Mouse (Mus musculus) heart, postnatal 0 days (tissue): ENCODE results near the gene Cd86. TPM values are rescaled to one million over a fixed set of nuclear protein-coding genes. Genes with fewer than 3 reads are reported as not detected.
A peak's percentile ranks its signal among the peaks of the same experiment; 100 is the strongest.

Source experiments
- ATAC-seq: fragments of 200-750 bp; cut with Nextera tagmentation; 2 replicates; pipeline ENCODE4 v1.8.0; 2017; ENCODE audit warnings: low read depth, moderate number of reproducible peaks, moderate library complexity; ENCODE audit not compliant: insufficient read depth
- DNase-seq: peaks from one replicate; pipeline ENCODE4 v3.0.0-alpha.2; 2016; ENCODE audit warnings: low spot score
- H3K27ac ChIP-seq: fragments of 300-500 bp; sonication (generic); 2 replicates; pipeline ENCODE4 v1.5.1; 2014; ENCODE audit warnings: low read depth, mild to moderate bottlenecking
- H3K27me3 ChIP-seq: fragments of 300-500 bp; sonication (generic); 2 replicates; pipeline ENCODE4 v1.6.1; 2014; ENCODE audit warnings: low read length, mixed read lengths; ENCODE audit not compliant: control insufficient read depth, insufficient read depth
- H3K36me3 ChIP-seq: fragments of 300-500 bp; sonication (generic); replicated peaks from 2 replicates; pipeline ENCODE4 v1.6.1; 2014; ENCODE audit warnings: low read length, mixed read lengths; ENCODE audit not compliant: control insufficient read depth, insufficient read depth
- H3K4me1 ChIP-seq: fragments of 300-500 bp; sonication (generic); 2 replicates; pipeline ENCODE4 v1.6.1; 2014; ENCODE audit warnings: antibody characterized with exemption; ENCODE audit not compliant: control insufficient read depth, insufficient read depth
- H3K4me2 ChIP-seq: fragments of 300-500 bp; sonication (generic); 2 replicates; pipeline ENCODE4 v1.6.1; 2014; ENCODE audit warnings: low read depth, mild to moderate bottlenecking, low read length, moderate library complexity
- H3K4me3 ChIP-seq: fragments of 300-500 bp; sonication (generic); 2 replicates; pipeline ENCODE4 v1.5.1; 2014; ENCODE audit warnings: low read depth, low read length
- H3K9ac ChIP-seq: fragments of 300-500 bp; sonication (generic); replicated peaks from 2 replicates; pipeline ENCODE4 v1.6.1; 2014; ENCODE audit warnings: low read depth, low read length, mixed read lengths
- H3K9me3 ChIP-seq: fragments of 300-500 bp; sonication (generic); replicated peaks from 2 replicates; pipeline ENCODE4 v1.6.1; 2016; ENCODE audit warnings: low read length; ENCODE audit not compliant: control insufficient read depth
- CTCF ChIP-seq: IDR thresholded peaks from 2 replicates; pipeline ENCODE4 v1.5.1; 2016; ENCODE audit warnings: antibody characterized with exemption, control low read depth, low read depth
- EP300 ChIP-seq: IDR thresholded peaks from 2 replicates; pipeline ENCODE4 v1.6.1; 2016; ENCODE audit warnings: antibody characterized with exemption, low read depth
- WGBS: fragments of 180-500 bp; shearing (Covaris S2); extraction: QIAGEN DNeasy Blood & Tissue Kit; methylation state at CpG from one replicate; pipeline ENCODE4 v1.1.7; 2014; 5-methylcytosine and 5-hydroxymethylcytosine counted together
- polyA plus RNA-seq: library from polyadenylated mRNA; unstranded; fragments of >200 nt; fragmentation: Nextera tagmentation; extraction: Ambion mirVana; gene quantifications from 2 replicates; pipeline ENCODE4 v1.2.1, GENCODE M21; 2015
- total RNA-seq: library from RNA; depleted of rRNA; stranded (reverse); fragments of >200 nt; gene quantifications from 2 replicates; pipeline ENCODE4 v1.2.3, GENCODE M21; 2014; ENCODE audit warnings: low replicate concordance; rRNA removed

The Cd86 gene
- 0.19 TPM in 2 replicates for total RNA-seq
- 0.70 and 0.77 TPM in 2 replicates for polyA plus RNA-seq

GRCm38 (mm10) chr16:36665782-36666181 is at the start of gene Cd86:
Cd86 (minus strand) TSS chr16:36666081.
- DNase-seq (no peak), ATAC-seq (no peak)
- Histone ChIP-seq H3K36me3 (no peaks in the 10 kb centered on the region), H3K27ac (no peak within 1 kb of the TSS), H3K27me3 (no peaks in the 10 kb centered on the region), H3K4me1 (no peaks in the 10 kb centered on the region), H3K4me2 (no peak within 1 kb of the TSS), H3K9me3 (no peaks in the 10 kb centered on the region), H3K4me3 (no peak within 1 kb of the TSS), H3K9ac (no peak within 1 kb of the TSS)
- WGBS = 74% methylated on average over 13 of the region's 13 CpGs
- TF ChIP-seq EP300 = no peak
- TF ChIP-seq CTCF = no peak

GRCm38 (mm10) chr16:36711760-36712159 is 45.9 kb upstream of the Cd86 start:
- H3K27ac ChIP-seq = no peak overlapping the region
- H3K27me3 ChIP-seq = no peaks in the 10 kb centered on the region
- H3K4me3 ChIP-seq = no peak overlapping the region
- H3K4me2 ChIP-seq = no peak overlapping the region
- DNase-seq (peak; percentile 5), ATAC-seq (no peak)
- no peaks in the 10 kb centered on the region for H3K9me3 ChIP-seq
- TF ChIP-seq EP300 (no peak), CTCF (no peak)
- no peaks in the 10 kb centered on the region for H3K36me3 ChIP-seq
- H3K9ac ChIP-seq = no peak overlapping the region
- no peaks in the 10 kb centered on the region for H3K4me1 ChIP-seq
- 70% methylated on average over 12 of the region's 12 CpGs for WGBS

GRCm38 (mm10) chr16:36710794-36711193 is 44.9 kb upstream of the Cd86 start:
- TF ChIP-seq EP300 = no peak
- no peak for TF ChIP-seq CTCF
- no peak overlapping the region for H3K4me2 ChIP-seq
- no peaks in the 10 kb centered on the region for H3K36me3 ChIP-seq
- no peaks in the 10 kb centered on the region for H3K9me3 ChIP-seq
- ATAC-seq = no peak
- 80% methylated on average over 2 of the region's 2 CpGs for WGBS
- H3K27me3 ChIP-seq = no peaks in the 10 kb centered on the region
- H3K4me3 ChIP-seq = no peak overlapping the region
- H3K27ac ChIP-seq = no peak overlapping the region
- no peak overlapping the region for H3K9ac ChIP-seq
- H3K4me1 ChIP-seq = no peaks in the 10 kb centered on the region
- DNase-seq = no peak

- DNase-seq (no peak), ATAC-seq (no peak)
- Histone ChIP-seq H3K27me3 (no peaks in the 10 kb centered on the region), H3K4me3 (no peak overlapping the region), H3K9me3 (no peaks in the 10 kb centered on the region), H3K36me3 (no peaks in the 10 kb centered on the region), H3K9ac (no peak overlapping the region), H3K27ac (no peak overlapping the region), H3K4me1 (no peaks in the 10 kb centered on the region), H3K4me2 (no peak overlapping the region)
- WGBS = 82% methylated on average over 17 of the region's 17 CpGs
- TF ChIP-seq CTCF (no peak), EP300 (no peak)
Observed at GRCm38 (mm10) chr16:36709405-36709804, 43.5 kb upstream of the Cd86 start.

GRCm38 (mm10) chr16:36708751-36709150 is 42.9 kb upstream of the Cd86 start:
- TF ChIP-seq EP300 = no peak
- no peak for TF ChIP-seq CTCF
- H3K27ac ChIP-seq = no peak overlapping the region
- no peak for ATAC-seq
- no peaks in the 10 kb centered on the region for H3K9me3 ChIP-seq
- no peaks in the 10 kb centered on the region for H3K4me1 ChIP-seq
- no peak overlapping the region for H3K4me2 ChIP-seq
- no peak overlapping the region for H3K4me3 ChIP-seq
- DNase-seq = no peak
- H3K9ac ChIP-seq = no peak overlapping the region
- WGBS = 59% methylated on average over 7 of the region's 7 CpGs
- no peaks in the 10 kb centered on the region for H3K36me3 ChIP-seq
- H3K27me3 ChIP-seq = no peaks in the 10 kb centered on the region

GRCm38 (mm10) chr16:36707702-36708423 is 42.0 kb upstream of the Cd86 start:
- TF ChIP-seq EP300 (no peak), CTCF (no peak)
- Histone ChIP-seq H3K4me2 (no peak overlapping the region), H3K36me3 (no peaks in the 10 kb centered on the region), H3K4me3 (no peak overlapping the region), H3K4me1 (no peaks in the 10 kb centered on the region), H3K9ac (no peak overlapping the region), H3K27me3 (no peaks in the 10 kb centered on the region), H3K27ac (no peak overlapping the region), H3K9me3 (no peaks in the 10 kb centered on the region)
- WGBS = 68% methylated on average over 6 of the region's 6 CpGs
- ATAC-seq = no peak
- no peak for DNase-seq
